Mouse (Mus musculus) heart, embryonic 14.5 days (tissue): Measurements from ENCODE around the gene Chml. TPM values are rescaled to one million over a fixed set of nuclear protein-coding genes. Genes with fewer than 3 reads are reported as not detected.

ENCODE experiments used
- ATAC-seq: fragments of 200-750 bp; cut with Nextera tagmentation; 2 replicates; pipeline ENCODE4 v1.8.0; 2017; ENCODE audit warnings: low read depth, moderate TSS enrichment; ENCODE audit not compliant: insufficient number of reproducible peaks, insufficient read depth, low FRiP score
- H3K27ac ChIP-seq, 2 experiments: fragments of 200-500 bp in 1 of 2; fragments of 300-500 bp in 1 of 2; sonication (generic) in 1 of 2; replicated peaks in 1 of 2; 2 replicates each; pipeline ENCODE4 v1.5.1; 2012 to 2014; ENCODE audit warnings: low read depth in 2 of 2, low read length in 2 of 2, control low read depth in 1 of 2, mild to moderate bottlenecking in 1 of 2, mixed read lengths in 1 of 2; ENCODE audit not compliant: control insufficient read depth in 1 of 2, insufficient read depth in 1 of 2
- H3K27me3 ChIP-seq: fragments of 300-500 bp; sonication (generic); 2 replicates; pipeline ENCODE4 v1.6.1; 2014; ENCODE audit warnings: mild to moderate bottlenecking, low read length, control low read depth; ENCODE audit not compliant: control insufficient read depth, insufficient read depth
- H3K36me3 ChIP-seq: fragments of 300-500 bp; sonication (generic); 2 replicates; pipeline ENCODE4 v1.6.1; 2014; ENCODE audit warnings: mild to moderate bottlenecking, control low read depth, low read length, mixed read lengths; ENCODE audit not compliant: control insufficient read depth, insufficient read depth
- H3K4me1 ChIP-seq, 2 experiments: fragments of 200-500 bp in 1 of 2; fragments of 300-500 bp in 1 of 2; sonication (generic) in 1 of 2; 2 replicates each; pipeline ENCODE4 v1.6.1; 2012 to 2014; ENCODE audit warnings: low read length in 2 of 2, control low read depth in 1 of 2, mixed read lengths in 1 of 2; ENCODE audit not compliant: control insufficient read depth in 2 of 2, insufficient read depth in 2 of 2
- H3K4me2 ChIP-seq: fragments of 300-500 bp; sonication (generic); 2 replicates; pipeline ENCODE4 v1.6.1; 2014; ENCODE audit warnings: mild to moderate bottlenecking, low read length
- H3K4me3 ChIP-seq, 2 experiments: fragments of 200-500 bp in 1 of 2; fragments of 300-500 bp in 1 of 2; sonication (generic) in 1 of 2; 2 replicates each; pipeline ENCODE4 v1.5.1; 2012 to 2014; ENCODE audit warnings: low read length in 2 of 2, mild to moderate bottlenecking in 2 of 2, control low read depth in 1 of 2, low read depth in 1 of 2, moderate library complexity in 1 of 2; ENCODE audit not compliant: control insufficient read depth in 1 of 2, insufficient read depth in 1 of 2
- H3K9ac ChIP-seq: fragments of 300-500 bp; sonication (generic); 2 replicates; pipeline ENCODE4 v1.6.1; 2014; ENCODE audit warnings: mild to moderate bottlenecking, low read length
- H3K9me3 ChIP-seq: fragments of 300-500 bp; sonication (generic); 2 replicates; pipeline ENCODE4 v1.6.1; 2016; ENCODE audit warnings: low read length, control low read depth; ENCODE audit not compliant: control insufficient read depth
- whole genome bisulfite sequencing: fragments of 180-500 bp; shearing (Covaris S2); extraction: QIAGEN DNeasy Blood & Tissue Kit; methylation state at CpG from one replicate; pipeline ENCODE4 v1.1.7; 2014; 5-methylcytosine and 5-hydroxymethylcytosine counted together
- polyA plus RNA-seq: library from polyadenylated mRNA; unstranded; fragments of >200 nt; fragmentation: Nextera tagmentation; extraction: Ambion mirVana; gene quantifications from 2 replicates; pipeline ENCODE4 v1.2.1, GENCODE M21; 2014

Gene Chml
- 6.9 TPM in 2 replicates for polyA plus RNA-seq

DNA sequence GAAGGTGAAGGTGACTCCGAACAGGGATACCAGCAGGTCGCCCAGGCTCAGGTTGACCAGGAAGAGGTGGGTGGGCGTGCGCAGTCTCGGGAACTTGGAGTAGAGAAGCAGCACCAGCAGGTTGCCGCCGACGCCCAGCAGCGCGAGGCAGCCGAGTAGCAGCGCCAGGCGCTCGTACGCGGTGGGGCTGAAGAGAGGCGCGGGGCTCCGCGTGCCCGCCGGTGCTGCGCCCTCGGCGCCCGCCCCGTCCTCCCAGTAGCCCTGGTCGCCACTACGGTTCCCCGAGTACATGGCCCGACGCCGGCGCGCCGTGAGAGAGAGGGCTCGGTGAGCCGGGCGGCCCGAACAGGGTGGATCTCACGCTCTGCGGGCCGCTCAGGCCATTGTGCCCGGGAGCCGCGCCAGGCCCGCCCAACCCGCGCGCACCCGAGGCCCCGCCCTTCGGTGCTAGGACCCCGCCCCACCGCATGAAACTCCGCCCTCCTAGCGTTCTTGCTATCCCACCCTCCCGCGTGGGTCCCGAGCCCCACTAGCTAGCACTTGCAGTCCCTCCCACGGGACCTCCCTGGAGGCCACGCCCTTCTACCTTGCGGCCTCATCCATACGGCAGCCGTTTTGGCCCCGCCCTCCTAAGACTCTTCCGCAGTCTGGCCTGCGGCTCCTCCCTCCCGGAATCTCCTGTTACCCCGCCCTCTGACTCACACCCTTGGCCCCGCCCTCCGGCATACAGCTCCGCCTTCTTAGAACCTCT lies at the start of gene Chml, which contains the start of gene Opn3:
TSS of gene Chml (minus strand) at position 656 of the 751 bp plus-strand sequence.
TSS of gene Opn3 (minus strand) at position 531 of the 751 bp plus-strand sequence.
- WGBS, result under 1% methylated on average over 48 of the region's 73 CpGs
- H3K4me3 ChIP-seq, result peak within 1 kb of the TSS; percentile 73 to 85
- H3K4me1 ChIP-seq, result peaks cover 9 to 24% of the 10 kb centered on the region in 2 experiments
- peak; percentile 99 for ATAC-seq
- peaks cover 8% of the 10 kb centered on the region for H3K36me3 ChIP-seq
- no peaks in the 10 kb centered on the region for H3K9me3 ChIP-seq
- peak within 1 kb of the TSS; percentile 91 to 93 for H3K27ac ChIP-seq
- no peaks in the 10 kb centered on the region for H3K27me3 ChIP-seq
- peak within 1 kb of the TSS; percentile 89 for H3K9ac ChIP-seq
- H3K4me2 ChIP-seq, result peak within 1 kb of the TSS; percentile 84

DNA sequence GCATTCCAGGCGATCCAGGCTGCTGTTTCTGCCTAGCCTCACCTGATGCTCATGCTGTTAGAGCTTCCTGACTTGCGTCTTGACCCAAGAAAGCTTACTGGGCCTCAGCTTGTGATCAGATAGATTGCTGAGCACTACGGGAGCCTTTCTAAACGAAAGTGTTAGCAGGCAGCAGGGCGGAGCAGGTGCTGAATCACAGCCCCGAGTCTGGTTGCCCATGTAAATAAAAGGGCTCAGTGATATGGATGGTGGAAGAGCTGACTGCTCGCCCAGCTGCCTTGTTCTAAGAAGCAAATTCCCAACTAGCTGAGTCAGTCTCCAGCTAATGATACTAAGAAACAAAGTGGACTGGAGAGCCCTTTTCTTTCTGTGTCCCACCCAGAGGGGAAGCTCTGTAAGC lies 33.1 kb upstream of the Chml start:
- H3K27me3 ChIP-seq, result no peaks in the 10 kb centered on the region
- H3K27ac ChIP-seq, result no peak overlapping the region
- no peak overlapping the region for H3K9ac ChIP-seq
- no peaks in the 10 kb centered on the region for H3K9me3 ChIP-seq
- no peaks in the 10 kb centered on the region for H3K36me3 ChIP-seq
- H3K4me2 ChIP-seq, result 0 out of 2 replicates have a peak overlapping the region, but pooled peaks have one; percentile 19
- 22% methylated on average over 7 of the region's 7 CpGs for WGBS
- no peak for ATAC-seq
- no peak overlapping the region for H3K4me3 ChIP-seq
- peaks cover 5 to 16% of the 10 kb centered on the region in 2 experiments; a peak in 3 of 4 replicates for H3K4me1 ChIP-seq

DNA sequence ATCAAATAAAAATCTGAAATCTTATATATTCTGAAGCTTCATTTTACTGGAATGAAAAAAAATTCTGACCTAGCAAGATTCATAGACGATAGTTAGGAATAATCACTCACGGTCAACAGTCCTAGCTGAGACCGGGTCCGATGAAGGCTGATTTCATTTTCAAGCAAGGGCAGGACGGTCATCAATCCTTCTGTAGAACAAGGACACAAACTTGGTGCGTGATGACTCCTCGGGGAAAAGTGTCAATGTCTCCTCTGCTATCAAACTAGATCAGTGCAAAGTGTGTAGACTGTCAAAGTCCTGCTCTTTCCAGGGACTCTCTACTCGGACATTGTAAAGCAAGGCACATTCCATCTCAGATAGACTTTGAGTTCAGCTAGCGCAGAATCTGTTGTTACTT lies 24.1 kb upstream of the Chml start:
- Histone ChIP-seq H3K27ac (no peak overlapping the region), H3K9me3 (no peaks in the 10 kb centered on the region), H3K36me3 (no peaks in the 10 kb centered on the region), H3K4me1 (peaks cover 0 to 6% of the 10 kb centered on the region in 2 experiments; a peak in 3 of 4 replicates), H3K4me3 (no peak overlapping the region), H3K4me2 (no peak overlapping the region), H3K9ac (no peak overlapping the region), H3K27me3 (no peaks in the 10 kb centered on the region)
- 82% methylated on average over 9 of the region's 9 CpGs for WGBS
- ATAC-seq, result no peak

DNA sequence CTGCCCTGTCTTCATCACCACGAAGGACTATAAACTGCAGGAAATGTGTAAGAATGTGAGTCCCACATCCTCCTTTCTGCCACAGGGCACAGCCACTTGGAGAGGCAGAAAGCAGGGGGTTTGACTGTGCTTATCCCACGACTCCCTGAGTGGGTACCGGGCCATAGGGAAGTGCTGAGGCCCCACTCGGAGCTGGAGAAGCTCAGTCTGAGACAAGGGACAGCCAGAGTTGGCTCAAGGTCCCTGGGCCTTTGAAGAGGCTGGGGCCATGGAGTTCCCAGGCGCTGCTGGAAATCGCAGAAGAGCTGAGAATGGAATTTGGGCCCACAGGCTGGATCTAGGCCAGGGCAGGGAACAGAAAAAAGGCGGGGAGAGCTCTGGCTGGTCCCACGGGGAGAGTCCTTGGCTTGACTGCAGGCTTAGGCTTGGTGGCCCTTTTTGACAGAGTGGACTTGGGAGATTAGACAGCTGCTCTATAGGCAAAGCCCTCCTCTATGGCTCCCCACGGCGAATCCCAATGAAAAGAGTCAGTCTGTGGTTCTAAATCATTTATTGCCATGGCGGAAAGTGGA lies 19.7 kb upstream of the Chml start:
- WGBS, result 64% methylated on average over 11 of the region's 11 CpGs

DNA sequence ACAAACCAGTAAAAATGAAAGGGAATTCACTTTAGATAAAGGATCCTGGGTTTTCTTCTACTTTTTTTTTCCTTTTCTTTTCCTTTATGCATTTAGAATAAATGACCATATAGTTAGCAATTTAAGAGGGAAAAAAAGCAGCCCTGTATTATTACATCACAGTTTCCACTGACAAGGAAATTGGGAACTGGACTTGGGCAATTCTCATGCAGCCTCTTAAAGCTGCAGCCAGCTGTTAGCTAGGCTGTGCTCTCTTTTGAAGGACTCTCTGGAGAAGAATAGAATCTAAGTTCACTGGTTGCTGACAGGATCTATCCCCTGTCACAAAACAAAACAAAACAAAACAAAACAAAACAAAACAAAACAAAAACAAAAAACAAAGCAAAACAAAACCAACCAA lies 15.3 kb upstream of the Chml start:
- ATAC-seq, result no peak
- Histone ChIP-seq H3K36me3 (no peaks in the 10 kb centered on the region), H3K9ac (no peak overlapping the region), H3K4me2 (no peak overlapping the region), H3K9me3 (no peaks in the 10 kb centered on the region), H3K27me3 (no peaks in the 10 kb centered on the region), H3K27ac (no peak overlapping the region), H3K4me3 (no peak overlapping the region), H3K4me1 (peaks cover 0 to 6% of the 10 kb centered on the region in 2 experiments; a peak in 3 of 4 replicates)

More for the DNA sequence above, 19.7 kb upstream of the Chml start:
- Histone ChIP-seq H3K9me3 (no peaks in the 10 kb centered on the region), H3K4me3 (no peak overlapping the region), H3K4me1 (peaks cover 0 to 6% of the 10 kb centered on the region in 2 experiments; a peak in 3 of 4 replicates), H3K27me3 (no peaks in the 10 kb centered on the region), H3K36me3 (no peaks in the 10 kb centered on the region), H3K4me2 (no peak overlapping the region), H3K27ac (no peak overlapping the region), H3K9ac (no peak overlapping the region)
- ATAC-seq, result no peak

DNA sequence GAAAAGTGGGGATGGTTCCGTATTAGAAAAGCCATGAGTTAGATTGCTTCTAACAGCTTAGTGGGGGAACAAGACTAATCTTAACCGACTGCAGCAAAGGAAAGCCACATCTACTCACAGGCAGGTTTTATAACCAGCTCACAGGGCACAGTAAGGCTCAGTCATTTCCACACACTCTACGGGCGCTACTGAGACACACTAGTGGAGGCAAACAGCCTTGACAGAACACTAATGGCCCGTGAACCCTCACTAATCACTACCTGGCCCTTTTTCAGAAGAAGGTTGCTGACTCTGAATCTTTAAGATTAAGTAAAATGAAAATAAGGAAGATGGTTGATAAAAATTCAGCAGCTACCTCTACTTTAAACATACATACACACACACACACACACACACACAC lies 14.9 kb upstream of the Chml start:
- H3K4me1 ChIP-seq, result peaks cover 0 to 5% of the 10 kb centered on the region in 2 experiments; a peak in 3 of 4 replicates
- WGBS, result 74% methylated on average over 5 of the region's 5 CpGs
- no peaks in the 10 kb centered on the region for H3K27me3 ChIP-seq
- no peaks in the 10 kb centered on the region for H3K36me3 ChIP-seq
- no peak overlapping the region for H3K27ac ChIP-seq
- ATAC-seq, result no peak
- no peak overlapping the region for H3K9ac ChIP-seq
- no peak overlapping the region for H3K4me2 ChIP-seq
- H3K9me3 ChIP-seq, result no peaks in the 10 kb centered on the region
- H3K4me3 ChIP-seq, result no peak overlapping the region

DNA sequence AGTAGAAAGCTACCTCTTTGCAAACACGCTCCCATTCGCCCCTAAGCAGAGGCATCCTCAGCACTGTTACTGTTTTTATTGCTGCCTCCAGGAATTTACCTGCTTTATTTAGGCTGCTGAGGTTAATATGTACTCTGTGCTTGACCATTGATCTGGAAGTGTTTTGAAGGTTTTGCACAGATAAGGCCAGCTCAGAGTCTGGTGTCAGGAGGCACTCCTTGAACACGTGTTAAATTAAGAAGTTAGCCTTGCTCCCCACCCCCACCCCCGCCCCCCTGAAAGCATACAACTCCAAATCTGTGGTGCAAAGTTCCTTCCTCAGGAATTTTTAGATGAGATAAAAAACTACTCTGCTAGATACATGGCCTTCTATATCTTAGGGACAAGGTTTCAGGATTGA lies 8.4 kb upstream of the Chml start:
- Histone ChIP-seq H3K36me3 (no peaks in the 10 kb centered on the region), H3K9me3 (no peaks in the 10 kb centered on the region), H3K4me3 (no peak overlapping the region), H3K9ac (no peak overlapping the region), H3K4me1 (peaks cover 2 to 7% of the 10 kb centered on the region in 2 experiments; a peak in 1 of 4 replicates), H3K27ac (no peak overlapping the region), H3K4me2 (no peak overlapping the region), H3K27me3 (no peaks in the 10 kb centered on the region)
- 57% methylated on average over 4 of the region's 4 CpGs for WGBS
- no peak for ATAC-seq
